Mouse (Mus musculus): ENCODE data around the gene Trim24.

- no peak for TF ChIP-seq EP300 (IDR thresholded peaks at IDR 0.05; ENCODE audit: insufficient read depth, low read depth, low read length)
- TF ChIP-seq CTCF (IDR thresholded peaks at IDR 0.05; ENCODE audit: low read depth, low read length), result no peak
Observed at GRCm38 (mm10) chr6:37870245-37871136, at the start of gene Trim24.

All from ES-Bruce4 (cell line).